Mouse (Mus musculus): ENCODE measurements at regions not wholly inside any gene's neighbourhood (a gene's known extent, or its start where the extent isn't known, plus 50 kb on each side); places are given as distances from the start of the nearest gene placed in this dataset.

GRCm38 (mm10) chr9:113380408-113381129 is 327.5 kb downstream of the Pdcd6ip start:
- TF ChIP-seq CTCF (conservative IDR thresholded peaks at IDR 0.05; ENCODE audit: low read length) (no peak), POU5F1 (IDR thresholded peaks at IDR 0.05; ENCODE audit: borderline replicate concordance, low read length) (no peak), NANOG (IDR thresholded peaks at IDR 0.05; ENCODE audit: borderline replicate concordance, low read length) (no peak)

All from E14TG2a.4 (cell line).